Mouse (Mus musculus) thymus, postnatal 10 days (tissue): ENCODE results near the gene Gabpa.

Experiments
- DNase-seq, 2 experiments: peaks; one replicate each; pipeline ENCODE4 v3.0.0; 2021; ENCODE audit warnings: low spot score in 2 of 2

Gabpa gene

DNA sequence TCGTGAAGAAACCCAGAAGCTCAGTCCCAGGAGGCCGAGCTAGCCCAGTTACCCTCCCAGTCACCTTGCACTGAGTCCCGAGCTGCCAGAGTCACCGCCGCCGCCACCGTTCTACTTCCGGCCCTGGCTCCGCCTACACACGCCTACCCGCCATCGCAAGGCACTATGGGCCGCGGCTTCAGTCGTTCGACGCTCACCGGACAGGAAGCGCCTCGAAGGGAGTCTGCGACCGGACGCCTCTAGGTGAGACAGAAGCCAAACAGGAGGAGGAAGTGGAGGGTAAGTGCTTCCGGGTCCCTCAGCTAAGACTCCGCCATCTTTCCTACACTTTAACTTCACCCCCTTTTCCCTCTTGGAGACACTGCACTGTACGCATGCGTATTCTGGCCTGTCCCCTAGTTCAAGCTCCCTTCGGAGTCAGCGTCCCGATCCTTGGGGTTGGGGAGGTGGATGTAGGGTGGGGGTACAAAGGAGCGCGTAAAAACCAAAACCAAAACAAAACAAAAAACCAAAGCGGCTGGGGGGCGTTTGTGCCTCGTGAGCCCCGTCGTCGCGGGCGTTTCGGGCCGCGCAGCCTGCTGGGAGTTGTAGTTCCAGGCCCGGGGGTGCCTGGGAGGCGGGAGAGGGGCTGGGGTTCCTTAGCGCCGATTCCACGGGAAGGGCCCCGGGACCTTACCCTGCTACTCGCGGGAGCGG, at the start of gene Gabpa:
TSS of gene Gabpa (plus strand) at position 181 of the 696 bp plus-strand sequence.
- peak; percentile 86 to 90 for DNase-seq

DNA sequence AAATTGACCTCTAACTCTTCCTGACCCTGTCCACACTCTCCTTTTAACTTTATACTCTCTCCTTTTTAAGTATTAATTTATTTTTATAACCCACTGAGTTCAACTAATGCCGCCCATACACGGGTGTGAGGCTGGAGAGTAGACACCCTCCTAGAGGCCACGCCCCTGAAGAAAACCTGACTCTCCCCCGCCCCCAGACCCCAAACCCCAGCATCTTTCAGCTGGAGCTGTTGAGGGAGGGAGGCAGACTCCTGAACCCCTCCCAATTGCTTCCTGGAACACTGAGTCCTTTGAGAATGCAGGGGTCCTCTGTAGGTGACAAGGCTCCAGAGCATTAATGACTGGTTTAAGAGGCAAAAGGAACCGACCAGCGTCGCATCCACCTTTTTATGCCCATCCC, 49.8 kb upstream of the Gabpa start:
- no peak for DNase-seq

DNA sequence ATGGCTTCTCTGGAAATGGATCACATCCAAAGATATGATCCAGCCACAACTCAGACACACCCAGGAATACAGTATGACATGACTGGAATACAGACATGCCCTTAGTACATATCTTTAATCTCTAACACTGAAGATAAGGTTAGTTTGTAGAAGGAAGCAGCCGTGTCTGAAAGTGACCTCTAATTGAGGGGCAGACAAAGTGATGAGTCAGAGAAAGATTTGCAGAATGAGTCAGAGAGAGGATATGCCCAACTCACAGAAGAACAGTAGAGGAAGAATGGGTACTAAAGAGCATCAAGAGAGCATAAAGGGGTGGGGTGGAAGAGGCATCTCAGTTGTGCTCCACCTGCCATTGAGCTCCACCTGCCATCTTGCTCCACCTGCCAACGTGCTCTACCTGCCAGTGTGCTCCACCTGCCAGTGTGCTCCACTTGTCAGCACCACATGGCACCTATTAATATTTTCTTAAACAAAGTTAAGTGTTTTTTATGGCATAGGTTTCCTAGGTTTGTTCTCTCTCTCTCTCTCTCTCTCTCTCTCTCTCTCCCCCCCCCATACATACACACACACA, 44.0 kb upstream of the Gabpa start:
- no peak for DNase-seq

DNA sequence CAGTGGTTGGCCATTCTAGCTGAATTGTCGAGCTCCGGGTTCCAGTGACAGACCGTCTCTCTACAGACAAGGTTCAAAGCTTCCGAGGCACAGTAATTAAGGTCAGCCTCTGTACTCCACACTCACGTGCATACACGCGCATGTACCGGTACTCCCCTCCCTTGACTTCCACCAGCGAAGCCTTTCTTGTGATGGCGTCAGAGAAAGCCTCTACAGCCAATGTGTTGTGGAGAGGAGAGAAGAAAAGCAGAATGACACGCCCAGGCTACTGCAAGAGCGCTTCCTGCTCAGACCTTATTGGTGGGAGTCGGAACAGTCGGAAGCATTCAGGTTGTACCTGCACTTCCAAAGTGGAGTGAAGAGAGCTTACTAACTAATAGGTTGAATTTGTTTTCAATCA, 41.3 kb upstream of the Gabpa start:
- DNase-seq, result no peak

DNA sequence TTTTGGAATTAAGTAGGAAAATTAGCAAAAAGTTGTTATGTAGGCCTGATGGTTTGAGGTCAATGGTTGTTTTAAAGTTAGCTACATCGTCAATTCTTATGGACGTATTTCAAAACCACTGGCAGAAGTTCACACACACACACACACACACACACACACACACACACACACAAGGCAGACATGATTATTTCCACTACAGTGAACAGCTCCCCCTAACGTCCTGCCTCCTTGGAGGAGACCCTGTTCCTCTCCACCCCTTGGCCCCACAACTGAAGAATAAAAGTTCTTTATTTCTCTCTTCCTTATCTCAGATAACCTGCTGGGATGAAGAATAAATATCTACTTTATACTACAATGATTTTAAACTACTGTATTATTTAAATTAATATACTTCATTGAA, 39.4 kb upstream of the Gabpa start:
- DNase-seq, result no peak

DNA sequence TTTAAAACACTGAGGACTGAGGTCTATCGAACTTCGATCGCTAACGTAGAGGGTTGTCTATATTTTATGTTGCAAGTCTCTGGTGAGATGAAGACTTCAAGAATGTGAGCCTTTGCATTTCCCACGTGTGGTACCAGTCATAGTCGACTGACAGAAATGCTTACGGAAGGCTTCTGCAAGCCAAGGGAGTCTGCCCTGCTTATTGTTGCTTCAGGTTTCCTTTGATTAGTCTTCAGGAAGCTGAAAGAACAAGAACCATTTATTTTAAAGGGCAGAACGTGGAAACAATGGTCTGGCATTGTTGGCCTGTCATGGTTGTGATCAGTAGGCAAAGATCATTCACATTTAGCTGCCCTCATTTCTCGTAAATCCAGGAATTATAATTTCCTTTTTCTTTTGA, 38.0 kb upstream of the Gabpa start:
- no peak for DNase-seq

DNA sequence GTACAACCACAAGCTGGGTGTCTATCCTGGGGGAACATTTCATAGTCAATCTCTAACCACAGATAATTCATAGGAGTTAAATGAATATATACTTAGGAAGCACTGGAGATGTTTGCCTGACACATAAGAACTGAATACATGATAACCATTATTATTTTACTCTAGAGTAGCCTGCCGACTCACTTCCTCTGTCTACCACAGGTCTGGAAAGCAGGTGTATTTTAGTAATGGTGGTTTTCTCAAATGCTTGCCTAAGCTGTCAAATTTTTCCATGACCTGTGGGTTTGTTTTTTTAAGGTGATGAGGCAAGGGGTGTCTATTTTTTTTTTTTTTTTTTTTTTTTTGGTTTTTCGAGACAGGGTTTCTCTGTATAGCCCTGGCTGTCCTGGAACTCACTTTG, 34.7 kb upstream of the Gabpa start:
- DNase-seq, result no peak

DNA sequence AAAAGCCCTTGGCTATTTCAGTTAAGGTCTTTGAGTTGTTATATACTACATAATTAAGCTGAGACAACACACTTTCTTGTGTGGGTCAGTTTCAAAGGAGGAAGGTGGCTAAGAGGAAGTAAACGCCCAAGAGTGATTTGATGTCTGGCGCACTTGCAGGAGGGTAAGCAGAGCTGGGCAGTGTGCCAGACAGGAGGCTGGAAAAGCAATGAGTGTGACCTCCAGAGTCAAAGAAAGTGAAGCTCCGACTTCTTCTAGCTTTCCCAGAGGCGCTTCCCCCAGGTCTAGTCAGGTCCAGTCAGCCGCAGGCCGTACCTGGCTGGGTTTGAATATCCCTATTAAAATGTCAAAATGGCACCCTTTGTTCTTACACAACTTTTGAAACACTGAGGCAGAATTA, 32.5 kb upstream of the Gabpa start:
- no peak for DNase-seq

DNA sequence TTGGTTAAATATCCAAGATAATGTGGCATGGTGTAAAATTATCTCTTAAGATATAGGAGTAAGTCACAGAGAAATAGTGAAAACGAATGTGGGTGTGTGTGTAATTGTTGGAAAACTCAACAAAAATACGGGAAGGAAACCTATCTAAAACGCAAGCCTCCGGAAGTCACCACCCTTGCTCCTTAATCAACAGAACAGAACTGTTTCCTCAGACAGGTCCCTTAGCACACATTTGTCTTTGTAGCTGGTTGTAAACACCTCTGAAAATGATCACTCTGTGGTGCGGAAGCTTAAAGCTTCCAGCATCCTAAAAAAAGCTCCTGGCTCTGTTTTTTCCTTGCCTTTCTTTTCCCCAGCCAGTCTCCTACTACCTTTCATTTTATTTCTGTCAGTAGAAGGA, 29.9 kb upstream of the Gabpa start:
- DNase-seq, result no peak

DNA sequence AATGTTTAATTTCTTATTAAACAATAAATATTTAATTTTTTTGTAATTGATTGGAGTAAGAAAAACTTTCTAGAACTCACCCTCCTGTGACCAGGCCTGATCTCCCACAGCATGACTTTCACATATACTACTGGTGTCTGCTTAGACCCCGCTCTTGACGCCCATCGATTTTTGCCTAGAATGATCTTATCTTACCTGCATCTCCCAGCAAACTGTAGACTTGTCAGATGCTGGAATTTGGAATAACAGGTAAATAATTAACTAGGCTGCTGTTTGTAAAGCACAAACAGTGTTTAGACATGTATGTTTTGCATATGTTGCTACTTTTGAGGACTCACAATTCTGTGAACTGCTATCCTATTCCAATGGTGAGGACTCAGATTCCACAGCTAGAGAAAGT, 28.6 kb upstream of the Gabpa start:
- no peak for DNase-seq

DNA sequence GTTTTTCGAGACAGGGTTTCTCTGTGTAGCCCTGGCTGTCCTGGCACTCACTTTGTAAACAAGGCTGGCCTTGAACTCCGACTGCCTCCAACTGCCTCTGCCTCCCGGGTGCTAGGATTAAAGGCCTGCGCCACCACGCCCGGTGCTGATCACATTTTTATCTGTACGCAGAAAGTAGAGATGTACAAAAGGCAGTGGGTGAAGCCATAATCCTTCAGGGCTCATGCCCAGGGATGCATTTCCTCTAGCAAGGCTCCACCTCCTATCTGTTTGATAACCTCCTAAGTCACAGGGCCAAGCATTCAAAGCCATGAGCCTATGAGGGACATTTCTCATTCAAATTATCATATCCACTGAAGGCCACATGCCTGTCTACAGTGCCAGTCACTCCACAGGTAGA, 26.9 kb upstream of the Gabpa start:
- DNase-seq, result no peak

DNA sequence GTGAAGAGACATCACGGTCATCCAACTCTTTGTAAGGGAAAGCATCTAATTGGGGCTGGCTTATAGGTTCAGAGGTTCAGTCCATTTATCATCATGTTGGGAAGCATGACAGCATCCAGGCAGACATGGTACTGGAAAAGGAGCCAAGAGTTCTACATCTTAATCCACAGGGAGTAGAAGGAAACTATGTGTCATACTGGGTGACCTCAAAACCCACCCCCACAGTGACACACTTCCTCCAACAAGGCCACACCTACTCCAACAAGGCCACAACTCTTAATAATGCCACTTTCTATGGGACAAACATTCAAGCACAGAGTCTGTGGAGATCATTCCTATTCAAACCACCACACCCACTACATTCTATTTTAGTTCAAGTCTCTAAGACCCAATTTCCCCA, 24.5 kb upstream of the Gabpa start:
- no peak for DNase-seq

DNA sequence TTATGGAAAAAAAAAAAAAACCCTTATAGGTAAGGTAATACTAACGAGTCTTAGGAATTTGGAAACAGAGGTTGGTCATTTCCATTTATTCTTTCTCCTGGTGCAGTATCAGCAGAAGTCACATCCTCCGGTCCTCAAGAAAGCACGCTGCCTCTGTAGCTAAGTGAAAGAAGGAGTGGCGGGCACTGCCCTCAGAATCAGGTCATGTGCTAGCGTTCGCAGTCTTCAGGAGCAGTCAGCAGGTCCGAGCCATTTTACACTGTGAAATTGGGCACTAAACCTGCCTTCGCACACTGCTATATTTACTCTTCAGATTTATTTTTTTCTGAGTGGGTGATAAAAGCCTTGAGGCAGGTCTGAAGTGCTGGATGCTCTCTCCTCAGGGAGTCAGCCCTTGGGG, 20.9 kb upstream of the Gabpa start:
- DNase-seq, result no peak

DNA sequence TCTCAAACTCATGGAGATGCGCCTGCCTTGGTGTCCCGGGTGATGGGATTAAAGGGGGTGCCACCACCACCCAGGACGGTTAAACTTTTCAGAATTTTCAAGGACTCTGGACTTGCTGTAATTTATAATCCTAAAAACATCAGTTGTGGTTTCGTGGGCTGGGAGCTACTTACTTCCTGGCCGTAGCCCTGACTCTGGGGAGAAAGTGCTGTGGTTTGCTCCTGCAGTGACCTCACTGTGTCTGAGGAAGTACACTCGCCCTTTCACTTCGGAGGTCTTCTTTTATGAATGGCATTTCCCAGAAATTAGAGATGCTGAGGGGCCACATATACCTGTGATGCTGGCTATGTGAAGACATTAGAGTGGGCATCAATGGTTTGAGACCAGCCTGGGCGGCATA, 20.2 kb upstream of the Gabpa start:
- DNase-seq, result no peak

DNA sequence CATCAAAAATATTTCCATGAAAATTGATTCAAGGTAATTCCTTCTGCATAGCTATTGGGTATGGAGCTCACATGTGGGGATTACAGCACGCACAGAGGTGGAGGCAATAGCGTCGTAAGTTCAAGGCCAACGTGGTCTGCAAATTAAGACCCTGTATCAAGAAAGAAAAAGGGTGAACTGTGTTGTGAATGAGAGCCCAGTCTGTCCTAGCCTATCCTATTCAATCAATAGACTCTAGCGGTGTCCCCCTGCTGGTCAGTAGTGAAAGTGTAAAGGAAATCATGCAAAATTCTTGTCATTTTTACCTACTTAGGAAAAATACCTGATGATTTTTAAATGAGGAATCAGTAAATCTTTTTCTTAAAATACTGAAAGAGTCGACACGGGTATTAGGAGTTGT, 17.3 kb upstream of the Gabpa start:
- peak in 1 of 2 experiments; percentile 14 for DNase-seq

DNA sequence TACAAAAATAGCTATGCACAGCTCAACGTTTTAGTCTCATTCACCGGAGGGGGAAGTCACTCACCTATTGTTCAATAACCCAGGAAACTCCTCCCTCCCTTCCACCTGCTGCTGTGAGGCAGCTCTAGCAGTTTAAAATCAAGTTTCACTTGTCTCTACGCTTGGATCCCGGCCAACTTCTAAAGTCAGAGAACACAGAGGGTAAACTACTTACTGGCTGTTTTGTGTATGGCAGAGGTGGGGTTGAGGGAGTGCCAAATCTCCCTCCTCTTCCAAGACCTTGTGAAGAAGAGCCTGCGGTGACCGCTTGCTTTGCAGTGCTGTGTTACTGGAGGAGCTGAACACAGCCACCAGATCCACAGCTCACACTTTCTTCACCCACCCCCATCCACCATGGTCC, 9.7 kb upstream of the Gabpa start:
- DNase-seq, result no peak

DNA sequence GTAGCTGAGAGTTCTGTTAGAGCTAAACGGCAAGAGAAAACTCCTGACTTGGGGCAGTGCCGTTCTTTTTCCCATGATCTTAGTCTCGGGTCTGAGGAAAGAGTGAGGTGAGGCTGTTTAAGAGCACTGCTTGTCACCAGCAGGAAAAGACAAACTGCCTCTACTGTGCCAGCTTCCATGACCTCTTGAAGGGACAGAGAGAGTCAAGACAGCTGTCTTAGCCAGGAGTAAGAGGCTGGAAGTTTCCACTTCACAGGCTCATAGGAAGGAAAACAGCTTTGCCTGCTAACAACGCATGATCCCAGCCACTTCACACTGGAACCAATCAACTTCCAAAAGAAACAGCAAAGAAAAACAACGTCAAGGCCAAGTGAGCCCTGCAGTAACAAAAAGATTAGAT, 3.0 kb upstream of the Gabpa start:
- DNase-seq, result no peak

DNA sequence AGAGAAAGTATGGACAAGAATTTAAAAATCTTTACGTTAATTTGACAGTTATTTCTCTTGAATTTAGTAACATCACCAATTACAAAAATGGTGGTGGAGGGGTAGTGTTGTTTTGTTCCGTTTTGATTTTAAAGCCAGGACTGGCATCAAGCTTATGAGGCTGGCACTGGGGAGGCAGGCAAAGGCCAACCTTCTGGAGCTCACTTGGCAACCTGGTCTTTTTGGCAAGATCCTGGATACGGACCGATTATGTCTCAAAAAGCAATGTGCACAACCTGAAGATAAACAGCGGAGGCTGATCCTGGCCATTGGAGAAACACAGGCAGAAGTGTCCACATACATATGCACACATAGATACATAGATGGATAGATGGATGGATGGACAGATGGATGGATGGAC, 2.0 kb upstream of the Gabpa start:
- no peak for DNase-seq

DNA sequence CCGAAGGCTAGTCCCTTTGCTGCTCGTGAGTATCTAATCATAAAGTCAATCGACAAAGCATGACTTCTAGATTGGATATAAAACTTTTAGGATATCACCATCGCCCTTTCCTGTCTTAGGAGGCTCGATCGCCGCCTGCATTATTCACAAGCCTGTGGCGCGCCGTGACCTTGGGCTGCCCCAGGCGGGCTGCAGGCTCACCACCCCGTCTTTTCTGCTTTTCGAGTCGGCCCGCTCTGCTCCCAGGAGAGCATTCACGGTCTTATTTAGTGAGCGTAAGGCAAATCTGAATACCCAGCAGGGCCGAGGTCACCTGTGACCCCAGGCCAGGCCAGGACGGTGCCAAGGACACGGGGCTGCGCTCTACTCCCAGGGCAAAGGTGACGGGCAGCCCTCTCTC, 381 bp upstream of the Gabpa start:
- no peak for DNase-seq

DNA sequence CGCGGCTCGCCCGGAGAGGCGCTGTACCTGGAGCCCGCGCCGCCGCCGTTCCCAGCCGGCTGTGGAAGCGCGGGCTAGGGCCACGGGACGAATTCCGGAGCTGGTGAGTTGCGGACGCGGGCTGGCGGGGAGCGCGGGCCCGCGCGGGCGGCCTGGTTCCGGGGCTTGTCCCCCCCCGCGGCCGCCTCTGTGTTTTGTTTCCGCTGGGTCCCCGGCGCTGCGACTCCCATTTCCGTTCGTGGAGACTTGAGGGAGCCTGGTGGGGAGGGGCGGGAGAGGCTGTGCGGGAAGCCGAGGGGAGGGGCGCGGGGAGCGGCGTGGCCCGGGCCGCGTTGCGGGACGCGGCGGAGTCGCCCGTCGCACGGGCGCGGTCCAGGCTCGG, 707 bp downstream of the Gabpa start, which contains the start of gene Atp5j:
TSS of gene Atp5j (minus strand) at position 185 of the 382 bp plus-strand sequence.
- peak; percentile 73 to 74 for DNase-seq

DNA sequence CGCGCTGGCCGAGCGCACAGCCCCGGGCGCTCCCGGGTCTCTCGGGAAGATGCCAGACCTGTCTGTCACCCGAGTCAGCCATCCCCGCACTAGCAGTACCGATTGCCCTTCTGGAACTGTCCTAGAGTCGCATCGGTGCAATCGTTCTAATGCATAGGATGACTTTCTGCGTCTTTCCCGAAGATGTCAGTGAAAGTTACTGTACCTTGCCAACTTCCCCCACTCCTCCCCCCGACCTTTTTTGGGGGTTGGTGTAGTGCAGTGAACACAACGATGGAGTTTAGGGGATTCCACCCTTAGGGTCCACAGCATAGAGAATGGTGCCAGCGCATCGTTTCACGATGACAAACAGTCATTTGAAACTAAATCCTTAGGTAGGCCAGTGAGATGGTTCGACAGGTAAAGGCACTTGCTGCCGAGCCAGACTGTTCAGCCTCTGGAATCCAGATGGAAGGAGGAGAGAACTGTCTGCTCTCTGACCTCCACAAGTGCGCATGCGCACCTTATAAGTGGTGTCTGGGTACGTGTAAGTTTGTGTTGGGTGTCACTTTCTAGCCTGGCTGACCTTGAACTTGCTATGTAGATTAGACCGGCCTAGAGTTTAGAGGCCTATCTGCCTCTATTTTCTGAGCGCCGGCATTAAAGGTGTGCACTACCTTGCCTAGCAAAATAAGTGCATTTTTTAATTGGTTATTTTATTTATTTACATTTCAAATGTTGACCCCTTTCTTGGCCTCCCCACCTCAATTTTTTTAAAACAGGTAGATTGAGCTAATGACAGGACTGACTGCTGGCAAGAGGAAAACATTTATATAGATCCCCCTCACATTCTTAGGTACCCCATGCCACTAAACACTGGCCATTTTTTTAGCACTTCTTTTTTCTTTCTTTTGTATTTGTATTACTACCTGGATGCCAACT, 1.4 kb downstream of the Gabpa start:
- DNase-seq, result peak; percentile 30 to 41

DNA sequence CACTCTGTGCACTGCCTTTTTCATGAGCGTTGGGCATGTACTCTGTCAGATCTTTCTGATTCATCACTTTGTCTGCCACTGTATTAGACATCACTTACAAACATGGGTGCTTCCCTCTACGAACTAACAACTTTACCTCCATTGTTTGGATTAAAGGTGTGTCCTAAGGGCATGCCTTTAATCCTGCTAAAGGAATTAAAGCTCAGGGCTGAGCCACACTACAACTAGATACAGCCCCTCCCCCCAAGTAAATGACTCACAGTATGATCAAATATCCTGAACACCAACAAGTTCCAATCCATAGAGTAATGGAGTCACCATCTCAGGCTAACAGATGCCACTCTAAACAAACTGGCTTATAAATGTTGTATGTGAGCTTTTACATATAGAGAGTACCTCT, 3.9 kb downstream of the Gabpa start:
- no peak for DNase-seq

DNA sequence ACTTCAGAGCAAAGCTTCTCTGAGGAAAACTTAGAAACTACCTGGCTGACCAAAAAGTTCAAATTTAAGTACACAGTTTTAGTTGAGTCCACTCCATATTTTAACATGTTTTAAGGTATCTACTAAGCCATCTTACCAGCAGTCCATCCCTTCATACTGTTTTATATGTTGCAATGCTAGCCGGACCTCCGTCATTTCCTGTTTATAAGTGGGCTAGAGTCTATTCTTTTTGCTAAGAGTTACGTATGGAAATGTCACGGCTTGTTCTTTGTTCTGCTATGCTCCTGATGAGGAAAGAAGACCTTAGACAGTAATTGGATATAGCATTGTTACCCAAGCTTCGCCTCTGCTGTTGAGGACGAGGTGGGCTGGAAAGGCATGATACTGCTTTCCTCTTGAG, 18.8 kb downstream of the Gabpa start:
- no peak for DNase-seq
